Mouse (Mus musculus) thymus, adult 2 months (tissue): ENCODE results near the gene Gm49387.

Experiments
- CTCF ChIP-seq: fragments of 200-500 bp; IDR thresholded peaks from 2 replicates; pipeline ENCODE4 v1.5.1; 2012; ENCODE audit warnings: mild to moderate bottlenecking, control low read depth, low read length, moderate library complexity, borderline replicate concordance; ENCODE audit not compliant: control insufficient read depth, poor library complexity, insufficient read depth; ENCODE audit errors: extremely low read depth
- POLR2A ChIP-seq: fragments of 200-500 bp; IDR thresholded peaks from 2 replicates; pipeline ENCODE4 v1.6.1; 2012; ENCODE audit warnings: mild to moderate bottlenecking, low read length, control low read depth, moderate library complexity; ENCODE audit not compliant: control insufficient read depth, poor library complexity, insufficient read depth; ENCODE audit errors: extremely low read depth

GRCm38 (mm10) chr14:31665566-31665940, 24.9 kb upstream of the Gm49387 start:
- TF ChIP-seq POLR2A, result no peak
- TF ChIP-seq CTCF, result no peak
